Mouse (Mus musculus): ENCODE measurements around the gene Ciao2a. TPM values are rescaled to one million over a fixed set of nuclear protein-coding genes. Genes with fewer than 3 reads are reported as not detected.

Ciao2a gene
- polyA plus RNA-seq, 1 experiment from 2014 or later = 177 TPM

DNA sequence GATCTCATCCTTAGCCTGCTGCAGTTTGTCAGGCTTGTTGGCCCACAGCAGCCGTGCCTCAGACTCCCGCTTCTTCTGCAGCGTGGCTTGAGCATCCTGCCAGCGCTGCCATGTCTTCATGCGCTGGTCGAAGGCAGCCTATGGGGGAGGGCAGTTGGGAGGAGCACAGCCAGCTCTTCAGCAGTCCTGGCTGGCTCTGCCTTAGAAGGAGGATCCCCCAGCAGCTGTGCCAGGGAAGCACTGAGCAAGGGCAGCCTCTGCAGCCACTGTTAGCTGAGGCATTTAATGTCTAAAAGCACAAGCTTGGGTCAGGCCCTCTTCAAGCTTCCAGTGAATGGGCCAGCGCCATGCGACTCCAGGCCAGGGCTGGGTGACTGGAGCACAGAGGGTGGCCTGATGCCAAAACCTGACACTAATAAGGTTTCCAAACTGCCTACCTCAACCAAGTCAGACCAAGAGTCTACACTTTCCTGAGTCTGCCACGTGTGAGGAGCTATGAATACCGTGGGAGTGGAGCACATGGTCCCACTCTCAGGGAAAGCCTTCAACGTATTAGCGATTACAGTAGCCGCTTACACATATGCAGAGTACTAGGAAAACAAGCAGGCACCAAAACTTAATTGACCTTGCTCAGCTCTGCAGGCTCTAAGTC, 35.7 kb upstream of the Ciao2a start:
- Histone ChIP-seq H3K36me3 (ENCODE audit: control insufficient read depth, insufficient read depth, low read length) (peaks cover 19% of the 10 kb centered on the region), H3K4me2 (ENCODE audit: low read depth, severe bottlenecking) (no peak overlapping the region; the same call in 1 of the 2 replicates), H3K9ac (ENCODE audit: low read length) (no peak overlapping the region), H3K4me1 (ENCODE audit: control insufficient read depth, insufficient read depth, low read length) (peaks cover 2% of the 10 kb centered on the region), H3K27me3 (ENCODE audit: control insufficient read depth, insufficient read depth, low read length) (no peaks in the 10 kb centered on the region), H3K27ac (replicated peaks; ENCODE audit: low read depth, low read length) (no peak overlapping the region), H3K9me3 (ENCODE audit: control insufficient read depth, low read length) (no peaks in the 10 kb centered on the region), H3K4me3 (ENCODE audit: low read depth, low read length) (no peak overlapping the region)
- 90% methylated on average over 13 of the region's 13 CpGs for WGBS
- ATAC-seq (ENCODE audit: insufficient number of reproducible peaks, low FRiP score, low TSS enrichment, low read depth) (no peak; the same call in 1 of the 2 replicates), DNase-seq (ENCODE audit: low spot score) (no peak)

- no peak overlapping the region for H3K4me3 ChIP-seq (ENCODE audit: low read depth, low read length)
- H3K9ac ChIP-seq (ENCODE audit: low read length) = no peak overlapping the region
- H3K27me3 ChIP-seq (ENCODE audit: control insufficient read depth, insufficient read depth, low read length) = no peaks in the 10 kb centered on the region
- H3K4me1 ChIP-seq (ENCODE audit: control insufficient read depth, insufficient read depth, low read length) = peaks cover 2% of the 10 kb centered on the region
- DNase-seq (ENCODE audit: low spot score) (no peak), ATAC-seq (ENCODE audit: insufficient number of reproducible peaks, low FRiP score, low TSS enrichment, low read depth) (peak; percentile 44; the same call in 1 of the 2 replicates)
- no peaks in the 10 kb centered on the region for H3K9me3 ChIP-seq (ENCODE audit: control insufficient read depth, low read length)
- H3K36me3 ChIP-seq (ENCODE audit: control insufficient read depth, insufficient read depth, low read length) = peaks cover 24% of the 10 kb centered on the region
- 62% methylated on average over 6 of the region's 6 CpGs for WGBS
- H3K27ac ChIP-seq (replicated peaks; ENCODE audit: low read depth, low read length) = no peak overlapping the region; the same call in 1 of the 2 replicates
- no peak overlapping the region for H3K4me2 ChIP-seq (ENCODE audit: low read depth, severe bottlenecking)
These were observed 34.8 kb upstream of the Ciao2a start for GRCm38 (mm10) chr9:66091327-66092231.

DNA sequence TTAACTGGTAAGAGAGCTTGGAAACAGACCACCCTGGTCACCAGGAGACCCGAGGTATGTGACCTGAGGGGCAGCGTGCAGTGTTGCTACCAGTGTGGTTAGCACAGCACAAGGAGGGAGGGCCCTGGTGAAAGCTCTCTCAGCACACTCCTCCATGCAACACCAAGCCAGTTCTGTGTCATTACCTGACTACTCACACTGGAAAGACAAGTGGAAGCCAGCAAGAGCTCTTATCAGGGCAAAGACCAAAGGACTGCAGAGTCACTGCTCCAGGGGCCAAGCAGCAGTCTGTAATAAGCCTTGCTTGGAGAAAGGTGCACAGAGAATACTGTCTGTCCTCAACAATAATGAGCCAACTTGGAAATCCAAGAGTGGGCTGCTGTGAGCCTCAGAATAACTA, 33.7 kb upstream of the Ciao2a start:
- Histone ChIP-seq H3K9me3 (ENCODE audit: control insufficient read depth, low read length) (no peaks in the 10 kb centered on the region), H3K4me2 (ENCODE audit: low read depth, severe bottlenecking) (no peak overlapping the region), H3K4me3 (ENCODE audit: low read depth, low read length) (no peak overlapping the region), H3K9ac (ENCODE audit: low read length) (no peak overlapping the region), H3K27me3 (ENCODE audit: control insufficient read depth, insufficient read depth, low read length) (no peaks in the 10 kb centered on the region), H3K36me3 (ENCODE audit: control insufficient read depth, insufficient read depth, low read length) (peaks cover 23% of the 10 kb centered on the region), H3K27ac (replicated peaks; ENCODE audit: low read depth, low read length) (no peak overlapping the region), H3K4me1 (ENCODE audit: control insufficient read depth, insufficient read depth, low read length) (peaks cover 2% of the 10 kb centered on the region)
- 84% methylated on average over 2 of the region's 2 CpGs for WGBS
- DNase-seq (ENCODE audit: low spot score) (no peak), ATAC-seq (ENCODE audit: insufficient number of reproducible peaks, low FRiP score, low TSS enrichment, low read depth) (no peak)

GRCm38 (mm10) chr9:66101577-66101976, 24.8 kb upstream of the Ciao2a start:
- H3K4me2 ChIP-seq (ENCODE audit: low read depth, severe bottlenecking) = no peak overlapping the region

GRCm38 (mm10) chr9:66102668-66103067, 23.7 kb upstream of the Ciao2a start:
- Histone ChIP-seq H3K9ac (ENCODE audit: low read length) (no peak overlapping the region), H3K4me2 (ENCODE audit: low read depth, severe bottlenecking) (no peak overlapping the region), H3K27me3 (ENCODE audit: control insufficient read depth, insufficient read depth, low read length) (no peaks in the 10 kb centered on the region), H3K27ac (replicated peaks; ENCODE audit: low read depth, low read length) (no peak overlapping the region), H3K4me1 (ENCODE audit: control insufficient read depth, insufficient read depth, low read length) (no peaks in the 10 kb centered on the region), H3K36me3 (ENCODE audit: control insufficient read depth, insufficient read depth, low read length) (peaks cover 19% of the 10 kb centered on the region; the same call in 1 of the 2 replicates), H3K9me3 (ENCODE audit: control insufficient read depth, low read length) (no peaks in the 10 kb centered on the region), H3K4me3 (ENCODE audit: low read depth, low read length) (no peak overlapping the region)
- 88% methylated on average over 6 of the region's 6 CpGs for WGBS
- no peak for ATAC-seq (ENCODE audit: insufficient number of reproducible peaks, low FRiP score, low TSS enrichment, low read depth)
- DNase-seq (ENCODE audit: low spot score) = no peak

More at GRCm38 (mm10) chr9:66101577-66101976, 24.8 kb upstream of the Ciao2a start:
- H3K27me3 ChIP-seq (ENCODE audit: control insufficient read depth, insufficient read depth, low read length) = no peaks in the 10 kb centered on the region
- DNase-seq (ENCODE audit: low spot score) (no peak), ATAC-seq (ENCODE audit: insufficient number of reproducible peaks, low FRiP score, low TSS enrichment, low read depth) (no peak)
- H3K36me3 ChIP-seq (ENCODE audit: control insufficient read depth, insufficient read depth, low read length) = peaks cover 15% of the 10 kb centered on the region; the same call in 1 of the 2 replicates
- H3K4me1 ChIP-seq (ENCODE audit: control insufficient read depth, insufficient read depth, low read length) = no peaks in the 10 kb centered on the region
- no peaks in the 10 kb centered on the region for H3K9me3 ChIP-seq (ENCODE audit: control insufficient read depth, low read length)
- WGBS = 86% methylated on average over 8 of the region's 8 CpGs
- no peak overlapping the region for H3K27ac ChIP-seq (replicated peaks; ENCODE audit: low read depth, low read length)
- no peak overlapping the region for H3K4me3 ChIP-seq (ENCODE audit: low read depth, low read length)
- H3K9ac ChIP-seq (ENCODE audit: low read length) = no peak overlapping the region

DNA sequence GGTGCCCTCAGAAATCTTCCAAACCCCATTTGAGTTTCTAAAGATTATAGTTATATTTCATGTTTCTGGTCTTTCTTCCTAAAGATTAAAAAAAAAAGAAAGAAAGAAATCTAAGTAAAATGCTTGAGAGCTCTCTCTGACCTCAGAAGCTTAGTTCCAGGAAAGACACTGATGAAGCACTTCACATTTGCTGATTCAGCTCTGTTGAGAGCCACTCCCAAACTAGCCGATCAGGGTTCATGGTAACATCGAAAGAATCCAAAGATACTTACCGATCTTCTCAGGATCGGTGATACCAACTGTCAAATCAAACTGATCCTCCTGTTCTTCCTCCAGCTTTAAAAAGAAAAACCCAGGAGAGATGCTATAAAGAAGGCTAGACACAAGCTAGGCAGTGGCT, 21.8 kb upstream of the Ciao2a start:
- no peaks in the 10 kb centered on the region for H3K9me3 ChIP-seq (ENCODE audit: control insufficient read depth, low read length)
- no peak overlapping the region for H3K27ac ChIP-seq (replicated peaks; ENCODE audit: low read depth, low read length)
- ATAC-seq (ENCODE audit: insufficient number of reproducible peaks, low FRiP score, low TSS enrichment, low read depth) (no peak), DNase-seq (ENCODE audit: low spot score) (no peak)
- no peaks in the 10 kb centered on the region for H3K27me3 ChIP-seq (ENCODE audit: control insufficient read depth, insufficient read depth, low read length)
- H3K4me2 ChIP-seq (ENCODE audit: low read depth, severe bottlenecking) = no peak overlapping the region
- H3K4me3 ChIP-seq (ENCODE audit: low read depth, low read length) = no peak overlapping the region
- no peaks in the 10 kb centered on the region for H3K4me1 ChIP-seq (ENCODE audit: control insufficient read depth, insufficient read depth, low read length)
- no peak overlapping the region for H3K9ac ChIP-seq (ENCODE audit: low read length)
- H3K36me3 ChIP-seq (ENCODE audit: control insufficient read depth, insufficient read depth, low read length) = peaks cover 21% of the 10 kb centered on the region; the same call in 1 of the 2 replicates
- 95% methylated on average over 4 of the region's 4 CpGs for WGBS

- H3K27ac ChIP-seq (replicated peaks; ENCODE audit: low read depth, low read length) = no peak overlapping the region
- DNase-seq (ENCODE audit: low spot score) (no peak), ATAC-seq (ENCODE audit: insufficient number of reproducible peaks, low FRiP score, low TSS enrichment, low read depth) (no peak)
- peaks cover 21% of the 10 kb centered on the region; the same call in 1 of the 2 replicates for H3K36me3 ChIP-seq (ENCODE audit: control insufficient read depth, insufficient read depth, low read length)
- H3K4me1 ChIP-seq (ENCODE audit: control insufficient read depth, insufficient read depth, low read length) = no peaks in the 10 kb centered on the region
- no peaks in the 10 kb centered on the region for H3K27me3 ChIP-seq (ENCODE audit: control insufficient read depth, insufficient read depth, low read length)
- no peaks in the 10 kb centered on the region for H3K9me3 ChIP-seq (ENCODE audit: control insufficient read depth, low read length)
- no peak overlapping the region for H3K9ac ChIP-seq (ENCODE audit: low read length)
- WGBS = 90% methylated on average over 8 of the region's 8 CpGs
- no peak overlapping the region for H3K4me2 ChIP-seq (ENCODE audit: low read depth, severe bottlenecking)
- H3K4me3 ChIP-seq (ENCODE audit: low read depth, low read length) = no peak overlapping the region
These were observed 21.2 kb upstream of the Ciao2a start for GRCm38 (mm10) chr9:66105168-66105567.

DNA sequence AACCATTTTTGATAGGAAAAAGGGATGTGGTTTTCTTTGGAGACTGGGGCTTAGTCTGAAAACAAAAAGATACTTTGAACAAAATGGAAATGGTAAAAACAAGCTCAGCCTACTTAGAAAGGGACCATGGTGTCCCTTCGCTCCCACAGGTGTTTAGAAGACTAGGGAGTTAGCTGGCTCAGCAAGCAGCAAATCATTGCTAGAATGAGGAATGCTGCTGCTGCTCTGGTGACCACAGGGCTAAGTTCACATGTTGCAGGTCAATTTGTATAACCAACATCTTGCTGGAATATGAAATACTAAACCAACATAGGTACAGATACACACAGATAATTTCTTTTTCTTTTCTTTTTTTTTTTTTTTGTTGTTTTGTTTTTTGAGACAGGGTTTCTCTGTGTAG, 16.8 kb upstream of the Ciao2a start:
- DNase-seq (ENCODE audit: low spot score) = no peak
- WGBS = 89% methylated on average over 1 of the region's 1 CpGs
- no peak for ATAC-seq (ENCODE audit: insufficient number of reproducible peaks, low FRiP score, low TSS enrichment, low read depth)

More for the DNA sequence above, 16.8 kb upstream of the Ciao2a start:
- Histone ChIP-seq H3K27ac (replicated peaks; ENCODE audit: low read depth, low read length) (no peak overlapping the region), H3K36me3 (ENCODE audit: control insufficient read depth, insufficient read depth, low read length) (peaks cover 9% of the 10 kb centered on the region; the same call in 1 of the 2 replicates), H3K4me3 (ENCODE audit: low read depth, low read length) (no peak overlapping the region), H3K27me3 (ENCODE audit: control insufficient read depth, insufficient read depth, low read length) (no peaks in the 10 kb centered on the region), H3K9ac (ENCODE audit: low read length) (no peak overlapping the region), H3K4me1 (ENCODE audit: control insufficient read depth, insufficient read depth, low read length) (no peaks in the 10 kb centered on the region), H3K9me3 (ENCODE audit: control insufficient read depth, low read length) (no peaks in the 10 kb centered on the region), H3K4me2 (ENCODE audit: low read depth, severe bottlenecking) (no peak overlapping the region)
